Mouse (Mus musculus) lung, adult 2 months (tissue): Measurements from ENCODE around the gene Wnt11.
A peak's percentile ranks its signal among the peaks of the same experiment; 100 is the strongest.

Experiments
- CTCF ChIP-seq: fragments of 200-500 bp; IDR thresholded peaks from 2 replicates; pipeline ENCODE4 v1.5.1; 2011; ENCODE audit warnings: mild to moderate bottlenecking, low read length, control low read depth; ENCODE audit not compliant: insufficient read depth
- POLR2A ChIP-seq: fragments of 200-500 bp; IDR thresholded peaks from 2 replicates; pipeline ENCODE4 v1.6.1; 2011; ENCODE audit warnings: low read depth, mild to moderate bottlenecking, control low read depth, low read length, borderline replicate concordance; ENCODE audit errors: extremely low read depth

DNA sequence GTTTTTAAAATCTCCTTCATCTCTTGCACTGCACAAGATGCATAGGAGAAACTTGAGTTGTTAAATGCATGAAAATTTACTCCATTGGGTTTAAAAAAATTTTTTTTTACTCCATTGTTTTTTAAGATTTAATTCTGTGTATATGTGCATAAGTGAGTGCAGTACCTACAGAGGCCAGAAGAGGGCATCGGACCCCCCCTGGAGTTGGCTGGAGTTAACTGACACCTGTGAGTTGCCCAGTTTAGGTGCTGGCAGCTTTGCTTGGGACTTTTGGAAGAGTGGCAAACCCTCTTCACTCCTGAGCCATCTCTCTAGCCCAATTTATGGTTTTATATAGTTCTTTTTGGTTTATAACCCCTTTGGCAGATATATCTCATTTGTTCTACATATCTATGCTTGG lies 66.2 kb downstream of the Wnt11 start:
- TF ChIP-seq POLR2A (no peak), CTCF (peak; percentile 24; the same call in 1 of the 2 replicates)
